Mouse (Mus musculus) layer of hippocampus, adult 2 months (tissue): ENCODE results near the gene Elovl1. TPM values are rescaled to one million over a fixed set of nuclear protein-coding genes. Genes with fewer than 3 reads are reported as not detected.
A peak's percentile ranks its signal among the peaks of the same experiment; 100 is the strongest.

Experiments used
- DNase-seq, 2 experiments: peaks; one replicate each; pipeline ENCODE4 v3.0.0; 2022; ENCODE audit warnings: low spot score in 2 of 2
- H3K27ac ChIP-seq: fragments of 200-600 bp; 2 replicates; pipeline ENCODE4 v1.8.1; 2022
- H3K4me3 ChIP-seq: fragments of 200-600 bp; 2 replicates; pipeline ENCODE4 v1.8.1; 2022; ENCODE audit warnings: mild to moderate bottlenecking
- CTCF ChIP-seq: fragments of 200-600 bp; conservative IDR thresholded peaks from 2 replicates; pipeline ENCODE4 v1.8.1; 2022; ENCODE audit warnings: antibody characterized with exemption, mild to moderate bottlenecking, moderate library complexity
- total RNA-seq, 2 experiments: library from RNA; stranded (reverse); gene quantifications; 2 replicates each; pipeline ENCODE4 v1.2.3; 2021

Gene Elovl1
- total RNA-seq, 2 experiments from 2014 or later: 20.8 to 22.9 TPM

DNA sequence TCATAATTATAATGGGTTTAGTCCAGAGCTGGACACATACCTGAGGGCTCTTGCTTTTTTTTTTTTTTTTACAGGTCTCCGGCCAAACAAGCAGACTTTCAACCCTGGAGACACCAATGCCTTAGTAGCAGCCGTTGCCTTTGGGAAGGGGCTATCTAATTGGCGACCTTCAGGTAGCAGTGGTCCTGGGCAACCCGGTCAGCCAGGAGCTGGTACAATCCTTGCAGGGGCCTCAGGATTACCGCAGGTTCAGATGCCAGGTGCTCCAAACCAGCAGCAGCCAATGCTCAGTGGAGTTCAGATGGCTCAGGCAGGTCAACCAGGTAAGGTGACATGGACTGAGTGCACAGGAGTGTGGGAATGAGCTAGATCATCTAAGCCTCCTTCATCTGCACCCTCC is 14.3 kb upstream of the Elovl1 start:
- no peak for TF ChIP-seq CTCF
- Histone ChIP-seq H3K4me3 (no peak overlapping the region), H3K27ac (no peak overlapping the region)
- DNase-seq: no peak

DNA sequence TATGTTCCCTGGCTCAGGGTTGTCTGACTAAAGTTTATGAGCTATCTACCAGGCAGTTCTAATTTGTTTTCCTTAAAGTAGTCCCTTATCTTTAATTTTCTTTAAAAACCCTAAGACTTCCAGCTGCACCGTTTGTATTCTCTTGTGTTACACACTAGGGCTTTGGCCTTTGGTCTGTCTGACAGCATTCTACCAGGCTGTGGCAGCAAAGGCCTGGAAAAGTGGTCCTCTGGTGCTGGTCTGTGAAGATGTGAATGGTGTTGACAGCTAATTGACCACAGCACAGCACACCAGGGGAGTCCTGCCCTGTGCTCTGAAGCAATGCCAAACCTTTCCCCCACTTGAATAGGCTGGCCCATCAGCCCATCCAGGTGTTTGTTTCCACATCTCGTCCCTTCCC is 12.1 kb upstream of the Elovl1 start:
- no peak for DNase-seq
- H3K27ac ChIP-seq: peak overlapping the region; percentile 72
- peak; percentile 58 for TF ChIP-seq CTCF
- no peak overlapping the region for H3K4me3 ChIP-seq

DNA sequence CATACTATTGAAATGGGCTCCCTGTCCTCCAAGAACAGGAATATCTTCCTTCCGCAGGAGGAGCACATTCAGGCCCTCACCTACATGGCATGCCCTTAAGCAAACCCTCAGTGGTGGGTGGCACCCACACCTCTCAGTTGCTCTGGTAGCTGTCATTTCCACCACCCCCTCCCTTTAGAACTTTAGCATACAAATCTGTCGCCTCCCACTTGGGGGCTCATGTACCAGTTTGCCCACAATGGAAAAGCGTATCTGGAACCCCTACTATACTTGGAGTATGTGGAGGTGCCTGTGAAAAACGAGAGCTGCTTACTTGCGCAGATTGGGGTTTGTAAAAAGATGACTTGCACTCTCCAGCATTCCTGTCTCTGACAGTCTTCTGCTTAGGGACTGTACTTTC is 11.6 kb upstream of the Elovl1 start:
- DNase-seq: no peak
- TF ChIP-seq CTCF: no peak
- no peak overlapping the region for H3K4me3 ChIP-seq
- H3K27ac ChIP-seq: peak overlapping the region; percentile 72

- H3K27ac ChIP-seq: peak overlapping the region; percentile 72
- DNase-seq: no peak
- no peak for TF ChIP-seq CTCF
- H3K4me3 ChIP-seq: no peak overlapping the region
These were observed 10.6 kb upstream of the Elovl1 start for GRCm38 (mm10) chr4:118417112-118417797.

- no peak overlapping the region for H3K4me3 ChIP-seq
- H3K27ac ChIP-seq: no peak overlapping the region
- no peak for DNase-seq
- TF ChIP-seq CTCF: no peak
These were observed 6.5 kb upstream of the Elovl1 start for GRCm38 (mm10) chr4:118421384-118421783.

DNA sequence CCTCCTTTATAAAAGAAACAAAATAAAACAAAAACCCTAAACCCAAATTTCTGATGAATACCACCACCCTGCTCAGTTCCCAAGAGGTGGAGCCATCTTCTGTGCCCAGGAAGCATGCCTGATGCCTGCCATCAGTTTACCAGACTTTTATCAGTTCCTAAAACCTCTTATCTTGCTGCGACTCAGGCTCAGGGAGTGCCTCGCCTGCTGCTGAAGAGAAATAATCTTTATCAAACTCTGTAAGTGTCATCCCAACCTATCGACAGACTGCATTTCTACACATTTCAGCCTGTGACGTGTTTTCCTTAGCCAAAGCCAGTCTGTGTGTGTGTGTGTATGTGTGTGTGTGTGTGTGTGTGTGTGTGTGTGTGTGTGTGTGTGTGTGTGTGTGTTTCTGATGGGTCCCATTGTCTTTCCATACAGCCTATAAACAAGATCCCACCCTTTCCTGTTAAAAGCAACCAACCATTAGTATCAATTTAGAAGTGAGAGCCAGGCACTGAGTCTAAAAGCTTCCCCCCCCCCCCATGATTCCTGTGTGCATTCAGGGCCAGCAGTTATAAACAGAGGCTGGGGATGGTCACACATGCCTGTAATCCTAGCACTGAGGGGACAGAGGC is 3.2 kb upstream of the Elovl1 start:
- no peak for TF ChIP-seq CTCF
- DNase-seq: no peak
- Histone ChIP-seq H3K27ac (no peak overlapping the region), H3K4me3 (no peak overlapping the region)

GRCm38 (mm10) chr4:118425374-118425773 is 2.5 kb upstream of the Elovl1 start:
- DNase-seq: no peak
- H3K4me3 ChIP-seq: no peak overlapping the region
- TF ChIP-seq CTCF: no peak
- H3K27ac ChIP-seq: no peak overlapping the region

DNA sequence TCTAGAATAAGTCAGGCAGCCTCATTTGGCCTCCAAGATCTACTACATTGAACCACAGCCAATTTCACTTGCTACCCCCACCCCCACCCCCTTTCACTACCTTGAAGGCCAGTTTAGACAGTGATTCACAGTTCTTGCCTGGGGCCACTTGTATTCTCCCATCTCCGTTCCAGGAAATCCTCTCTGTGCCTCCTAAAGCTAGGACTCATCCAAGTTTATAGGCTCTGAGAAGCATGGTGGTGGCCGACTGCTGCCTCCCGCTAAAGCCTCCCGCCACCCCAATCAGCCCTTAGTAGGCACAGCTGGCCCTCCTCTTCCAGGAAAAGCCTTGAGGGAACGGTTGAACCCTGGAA is 502 bp upstream of the Elovl1 start:
- Histone ChIP-seq H3K27ac (peak overlapping the region; percentile 90), H3K4me3 (peak overlapping the region; percentile 64)
- no peak for DNase-seq
- TF ChIP-seq CTCF: no peak

DNA sequence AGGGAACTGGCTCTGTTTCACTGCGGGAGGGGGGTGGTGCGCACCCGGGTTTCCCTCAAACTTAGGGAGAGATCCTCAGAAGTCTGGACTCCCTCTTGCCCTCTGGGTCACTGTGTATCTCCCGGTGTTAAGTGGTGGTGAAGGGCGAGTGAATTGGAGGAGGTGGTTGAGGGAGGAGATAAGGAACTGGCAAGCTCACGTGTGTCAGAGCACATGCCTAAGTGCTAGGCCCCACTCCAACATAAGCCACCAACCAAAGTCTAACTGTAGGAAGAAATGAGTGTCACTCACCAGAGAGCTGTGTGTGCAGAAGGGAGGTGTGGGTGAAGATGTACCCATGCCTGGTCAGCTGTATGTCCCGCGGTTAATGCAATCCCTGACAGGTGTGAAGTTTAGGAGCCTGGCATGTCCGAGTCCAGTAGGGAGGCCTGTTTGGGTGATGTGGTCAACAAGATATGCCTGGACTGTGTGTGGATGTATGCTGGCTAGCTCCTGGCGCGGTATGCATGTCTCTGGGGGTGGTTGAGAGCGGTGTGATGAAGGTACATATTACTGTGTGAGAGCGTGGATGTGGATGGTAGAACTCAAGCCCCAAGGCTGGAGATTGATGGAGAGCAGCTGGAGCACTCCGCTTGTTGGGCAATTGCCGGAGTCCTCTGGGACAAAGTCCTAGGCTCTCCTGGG is 780 bp downstream of the Elovl1 start:
- peak overlapping the region; percentile 90 for H3K27ac ChIP-seq
- H3K4me3 ChIP-seq: peak overlapping the region; percentile 64
- TF ChIP-seq CTCF: no peak
- no peak for DNase-seq

- Histone ChIP-seq H3K4me3 (no peak overlapping the region), H3K27ac (no peak overlapping the region)
- no peak for DNase-seq
- TF ChIP-seq CTCF: no peak
These were observed 1.5 kb downstream of the Elovl1 start for GRCm38 (mm10) chr4:118429215-118429895.

DNA sequence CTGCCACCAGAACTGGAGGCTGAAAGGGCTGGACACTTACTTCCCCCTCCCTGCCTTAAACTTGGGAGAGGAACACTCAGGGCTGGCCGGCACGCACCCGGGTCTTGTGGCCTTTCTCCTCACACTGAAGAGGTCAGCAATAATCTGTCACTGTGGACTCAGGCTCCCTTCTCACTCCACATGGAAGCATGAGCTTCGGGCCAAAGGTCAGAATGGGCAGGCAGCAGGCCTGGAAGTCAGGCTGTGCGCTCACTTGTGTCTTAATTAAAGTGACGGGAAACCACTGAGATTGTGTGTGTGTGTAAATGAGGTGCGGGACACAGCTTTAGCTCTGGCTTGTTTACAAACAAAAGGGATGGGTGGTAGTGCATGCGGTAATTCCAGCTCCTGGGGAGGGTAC is 4.4 kb downstream of the Elovl1 start:
- DNase-seq: no peak
- Histone ChIP-seq H3K4me3 (no peak overlapping the region), H3K27ac (no peak overlapping the region)
- TF ChIP-seq CTCF: no peak

GRCm38 (mm10) chr4:118436820-118437603 is 9.1 kb downstream of the Elovl1 start, which contains the start of gene Cdc20:
Gene Cdc20 (minus strand): TSS chr4:118437352.
- H3K4me3 ChIP-seq: peak within 1 kb of the TSS; percentile 52
- peak within 1 kb of the TSS; percentile 74 for H3K27ac ChIP-seq
- DNase-seq: peak; percentile 83 to 91
- peak; percentile 56 for TF ChIP-seq CTCF
